Mouse (Mus musculus): ENCODE data around the gene Tectb. TPM values are rescaled to one million over a fixed set of nuclear protein-coding genes. Genes with fewer than 3 reads are reported as not detected.
"Not testable (repeated sequence)": the region's sequence is repeated elsewhere in the genome, so short reads cannot be mapped to it uniquely, and the experiment has no call there.

The Tectb gene
- total and polyA plus RNA-seq, 2 experiments, result 0.07 to 0.18 TPM

- Histone ChIP-seq H3K79me2 (ENCODE audit: control insufficient read depth, insufficient read depth, low read length) (no peaks in the 10 kb centered on the region), H3K36me3 (ENCODE audit: control insufficient read depth, insufficient read depth, low read length) (no peaks in the 10 kb centered on the region), H3K27me3 (ENCODE audit: control insufficient read depth, insufficient read depth, low read length) (no peaks in the 10 kb centered on the region), H3K4me3 (ENCODE audit: insufficient read depth, low read depth, low read length) (no peak overlapping the region), H3K27ac (replicated peaks; ENCODE audit: insufficient read depth, low read depth, low read length) (peak overlapping the region; percentile 56), H3K9ac (ENCODE audit: low read depth, low read length) (no peak overlapping the region), H3K4me1 (ENCODE audit: control insufficient read depth, insufficient read depth, low read length) (peaks cover 27% of the 10 kb centered on the region)
- 18% methylated on average over 2 of the region's 2 CpGs for WGBS
- TF ChIP-seq CTCF (IDR thresholded peaks at IDR 0.05; ENCODE audit: low read depth, low read length), result no peak
- TF ChIP-seq POLR2A (IDR thresholded peaks at IDR 0.05; ENCODE audit: extremely low read depth, insufficient read depth, low read length), result no peak
- peak; percentile 98 for DNase-seq (ENCODE audit: extremely low read depth, low read depth, low spot score)
Observed at GRCm38 (mm10) chr19:55166741-55167140, 13.8 kb upstream of the Tectb start.

- Histone ChIP-seq H3K36me3 (ENCODE audit: control insufficient read depth, insufficient read depth, low read length) (no peaks in the 10 kb centered on the region), H3K9ac (ENCODE audit: low read depth, low read length) (no peak overlapping the region), H3K4me3 (ENCODE audit: insufficient read depth, low read depth, low read length) (no peak overlapping the region), H3K27ac (replicated peaks; ENCODE audit: insufficient read depth, low read depth, low read length) (peak overlapping the region; percentile 56), H3K27me3 (ENCODE audit: control insufficient read depth, insufficient read depth, low read length) (no peaks in the 10 kb centered on the region), H3K4me1 (ENCODE audit: control insufficient read depth, insufficient read depth, low read length) (peaks cover 27% of the 10 kb centered on the region), H3K79me2 (ENCODE audit: control insufficient read depth, insufficient read depth, low read length) (no peaks in the 10 kb centered on the region)
- TF ChIP-seq POLR2A (IDR thresholded peaks at IDR 0.05; ENCODE audit: extremely low read depth, insufficient read depth, low read length), result no peak
- no peak for TF ChIP-seq CTCF (IDR thresholded peaks at IDR 0.05; ENCODE audit: low read depth, low read length)
- 36% methylated on average over 2 of the region's 2 CpGs for WGBS
- peak; percentile 78 for DNase-seq (ENCODE audit: extremely low read depth, low read depth, low spot score)
Observed at GRCm38 (mm10) chr19:55167741-55168140, 12.8 kb upstream of the Tectb start.

GRCm38 (mm10) chr19:55168360-55168759 lies 12.2 kb upstream of the Tectb start:
- Histone ChIP-seq H3K79me2 (ENCODE audit: control insufficient read depth, insufficient read depth, low read length) (no peaks in the 10 kb centered on the region), H3K4me3 (ENCODE audit: insufficient read depth, low read depth, low read length) (no peak overlapping the region), H3K27me3 (ENCODE audit: control insufficient read depth, insufficient read depth, low read length) (no peaks in the 10 kb centered on the region), H3K9ac (ENCODE audit: low read depth, low read length) (no peak overlapping the region), H3K4me1 (ENCODE audit: control insufficient read depth, insufficient read depth, low read length) (peaks cover 27% of the 10 kb centered on the region), H3K36me3 (ENCODE audit: control insufficient read depth, insufficient read depth, low read length) (no peaks in the 10 kb centered on the region), H3K27ac (replicated peaks; ENCODE audit: insufficient read depth, low read depth, low read length) (no peak overlapping the region)
- TF ChIP-seq CTCF (IDR thresholded peaks at IDR 0.05; ENCODE audit: low read depth, low read length) (no peak), POLR2A (IDR thresholded peaks at IDR 0.05; ENCODE audit: extremely low read depth, insufficient read depth, low read length) (no peak)
- 51% methylated on average over 6 of the region's 6 CpGs for WGBS
- DNase-seq (ENCODE audit: extremely low read depth, low read depth, low spot score), result peak; percentile 69

- not testable (repeated sequence) for H3K9ac ChIP-seq (ENCODE audit: low read depth, low read length); H3K36me3 ChIP-seq (ENCODE audit: control insufficient read depth, insufficient read depth, low read length); H3K79me2 ChIP-seq (ENCODE audit: control insufficient read depth, insufficient read depth, low read length); H3K4me3 ChIP-seq (ENCODE audit: insufficient read depth, low read depth, low read length); H3K27me3 ChIP-seq (ENCODE audit: control insufficient read depth, insufficient read depth, low read length)
- peak overlapping the region; percentile 38; the same call in 1 of the 2 replicates for H3K27ac ChIP-seq (replicated peaks; ENCODE audit: insufficient read depth, low read depth, low read length)
- WGBS, result 58% methylated on average over 8 of the region's 8 CpGs
- peak; percentile 50 for DNase-seq (ENCODE audit: extremely low read depth, low read depth, low spot score)
- peaks cover 27% of the 10 kb centered on the region for H3K4me1 ChIP-seq (ENCODE audit: control insufficient read depth, insufficient read depth, low read length)
Observed at GRCm38 (mm10) chr19:55169236-55169729, 11.2 kb upstream of the Tectb start.

- Histone ChIP-seq H3K4me3 (ENCODE audit: insufficient read depth, low read depth, low read length) (no peak overlapping the region), H3K27ac (replicated peaks; ENCODE audit: insufficient read depth, low read depth, low read length) (peak overlapping the region; percentile 92), H3K36me3 (ENCODE audit: control insufficient read depth, insufficient read depth, low read length) (no peaks in the 10 kb centered on the region), H3K4me1 (ENCODE audit: control insufficient read depth, insufficient read depth, low read length) (peaks cover 25% of the 10 kb centered on the region), H3K9ac (ENCODE audit: low read depth, low read length) (no peak overlapping the region), H3K27me3 (ENCODE audit: control insufficient read depth, insufficient read depth, low read length) (no peaks in the 10 kb centered on the region), H3K79me2 (ENCODE audit: control insufficient read depth, insufficient read depth, low read length) (no peaks in the 10 kb centered on the region)
- DNase-seq (ENCODE audit: extremely low read depth, low read depth, low spot score), result peak; percentile 100
- TF ChIP-seq CTCF (IDR thresholded peaks at IDR 0.05; ENCODE audit: low read depth, low read length), result no peak
- no peak for TF ChIP-seq POLR2A (IDR thresholded peaks at IDR 0.05; ENCODE audit: extremely low read depth, insufficient read depth, low read length)
Observed at GRCm38 (mm10) chr19:55170399-55170798, 10.1 kb upstream of the Tectb start.

- H3K27ac ChIP-seq (replicated peaks; ENCODE audit: insufficient read depth, low read depth, low read length), result peak overlapping the region; percentile 82; the same call in 1 of the 2 replicates
- WGBS, result 28% methylated on average over 1 of the region's 1 CpGs
- peak; percentile 33 for DNase-seq (ENCODE audit: extremely low read depth, low read depth, low spot score)
Observed at GRCm38 (mm10) chr19:55171585-55171984, 8.9 kb upstream of the Tectb start.

More at GRCm38 (mm10) chr19:55171585-55171984, 8.9 kb upstream of the Tectb start:
- no peak overlapping the region for H3K9ac ChIP-seq (ENCODE audit: low read depth, low read length)
- peaks cover 19% of the 10 kb centered on the region for H3K4me1 ChIP-seq (ENCODE audit: control insufficient read depth, insufficient read depth, low read length)
- no peaks in the 10 kb centered on the region for H3K27me3 ChIP-seq (ENCODE audit: control insufficient read depth, insufficient read depth, low read length)
- H3K79me2 ChIP-seq (ENCODE audit: control insufficient read depth, insufficient read depth, low read length), result no peaks in the 10 kb centered on the region
- TF ChIP-seq CTCF (IDR thresholded peaks at IDR 0.05; ENCODE audit: low read depth, low read length) (no peak), POLR2A (IDR thresholded peaks at IDR 0.05; ENCODE audit: extremely low read depth, insufficient read depth, low read length) (no peak)
- H3K4me3 ChIP-seq (ENCODE audit: insufficient read depth, low read depth, low read length), result no peak overlapping the region
- no peaks in the 10 kb centered on the region for H3K36me3 ChIP-seq (ENCODE audit: control insufficient read depth, insufficient read depth, low read length)

Measured in liver, adult 2 months (tissue).